Mouse (Mus musculus) mouse embryonic stem cell (cell line): ENCODE results near the gene Glt6d1.

Source experiments
- in situ Hi-C, 2 experiments: fragments of 300-500 bp; cut with MboI; formaldehyde crosslinking; loops; 1 replicate in 1 of 2; 3 replicates in 1 of 2; pipeline ENCODE4 v1.14.3; 2019 to 2020; ENCODE audit warnings: low sequenced_read_pairs in 2 of 2, low pct_unique_long_range_greater_than_20kb in 1 of 2, mixed read lengths in 1 of 2; ENCODE audit not compliant: unreplicated experiment in 1 of 2

The Glt6d1 gene

GRCm38 (mm10) chr2:25813364-25813763 is 2.3 kb downstream of the Glt6d1 start:
- in situ Hi-C loops: no loop called here

- in situ Hi-C loops: no loop called here
Observed at GRCm38 (mm10) chr2:25811711-25812110, 3.9 kb downstream of the Glt6d1 start.

- in situ Hi-C loops: no loop called here
Observed at GRCm38 (mm10) chr2:25798065-25798464, 17.6 kb downstream of the Glt6d1 start.

GRCm38 (mm10) chr2:25797635-25798034 is 18.0 kb downstream of the Glt6d1 start:
- in situ Hi-C loops: no loop called here

GRCm38 (mm10) chr2:25789092-25789491 is 26.6 kb downstream of the Glt6d1 start:
- in situ Hi-C loops: no loop called here

- in situ Hi-C loops: no loop called here
Observed at GRCm38 (mm10) chr2:25785573-25786322, 29.9 kb downstream of the Glt6d1 start.

- in situ Hi-C loops: no loop called here
Observed at GRCm38 (mm10) chr2:25781957-25782356, 33.7 kb downstream of the Glt6d1 start, which contains the start of gene Gm13539. Gene Gm13539 (plus strand): TSS chr2:25782257.

GRCm38 (mm10) chr2:25780921-25781320 is 34.7 kb downstream of the Glt6d1 start:
- in situ Hi-C loops: no loop called here

GRCm38 (mm10) chr2:25779076-25779475 is 36.6 kb downstream of the Glt6d1 start:
- in situ Hi-C loops: no loop called here

GRCm38 (mm10) chr2:25776717-25777116 is 38.9 kb downstream of the Glt6d1 start, which contains the start of gene Lcn11:
Gene Lcn11 (plus strand): TSS chr2:25777017.
- in situ Hi-C loops: no loop called here

- in situ Hi-C loops: no loop called here
Observed at GRCm38 (mm10) chr2:25775991-25776390, 39.7 kb downstream of the Glt6d1 start.

- in situ Hi-C loops: no loop called here
Observed at GRCm38 (mm10) chr2:25774640-25775039, 41.0 kb downstream of the Glt6d1 start.

GRCm38 (mm10) chr2:25773507-25773906 is 42.1 kb downstream of the Glt6d1 start:
- in situ Hi-C loops: no loop called here

GRCm38 (mm10) chr2:25767764-25768163 is 47.9 kb downstream of the Glt6d1 start:
- in situ Hi-C loops: no loop called here

- in situ Hi-C loops: no loop called here
Observed at GRCm38 (mm10) chr2:25765269-25765668, 50.4 kb downstream of the Glt6d1 start, which contains the start of gene Lcn3. Gene Lcn3 (plus strand): TSS chr2:25765569.

- in situ Hi-C loops: no loop called here
Observed at GRCm38 (mm10) chr2:25758064-25758625, 57.5 kb downstream of the Glt6d1 start.

GRCm38 (mm10) chr2:25754201-25754600 is 61.4 kb downstream of the Glt6d1 start:
- in situ Hi-C loops: no loop called here
